Mouse (Mus musculus) hematopoietic stem cell, adult 5-6 weeks (primary cell): ENCODE measurements around the gene Mettl24. TPM values are rescaled to one million over a fixed set of nuclear protein-coding genes. Genes with fewer than 3 reads are reported as not detected.
"Not testable (repeated sequence)": the region's sequence is repeated elsewhere in the genome, so short reads cannot be mapped to it uniquely, and the experiment has no call there.

Experiments
- ATAC-seq, 2 experiments: fragments of 125-278 bp in 1 of 2; replicated peaks in 1 of 2; 2 replicates each; pipeline ENCODE4 v1.8.0; 2016 to 2017; ENCODE audit warnings: inconsistent platforms in 2 of 2, mild to moderate bottlenecking in 2 of 2, moderate number of reproducible peaks in 2 of 2, low read depth in 1 of 2, moderate TSS enrichment in 1 of 2; ENCODE audit not compliant: low FRiP score in 2 of 2, poor library complexity in 2 of 2, severe bottlenecking in 2 of 2, insufficient read depth in 1 of 2, low TSS enrichment in 1 of 2
- total RNA-seq: library from RNA; stranded (forward); fragments of 172-1452, 232-1000 nt; gene quantifications from 2 replicates; pipeline ENCODE4 v1.2.3, GENCODE M21; 2017

The Mettl24 gene
- total RNA-seq, 1 experiment from 2014 or later, result not detected

DNA sequence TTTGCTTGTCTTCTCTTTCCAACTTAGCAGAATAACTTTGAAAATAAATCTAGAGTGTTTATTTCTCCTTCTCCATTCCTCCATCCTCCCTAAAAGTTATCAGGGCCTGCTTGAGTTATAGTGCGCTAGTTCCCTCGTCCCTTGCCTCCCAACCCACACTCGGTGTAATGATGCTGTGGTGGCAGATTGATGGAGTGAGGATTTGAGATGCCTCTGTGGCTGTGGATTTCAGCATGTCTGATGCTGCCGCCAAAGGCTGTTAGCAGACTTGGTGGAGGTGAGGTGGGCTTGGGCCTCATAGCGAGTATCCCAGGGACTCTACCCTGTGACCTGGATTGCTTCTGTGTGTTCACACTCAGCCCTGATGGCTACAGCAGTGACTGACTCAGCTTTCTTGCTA lies 37.8 kb downstream of the Mettl24 start:
- no peak for ATAC-seq

DNA sequence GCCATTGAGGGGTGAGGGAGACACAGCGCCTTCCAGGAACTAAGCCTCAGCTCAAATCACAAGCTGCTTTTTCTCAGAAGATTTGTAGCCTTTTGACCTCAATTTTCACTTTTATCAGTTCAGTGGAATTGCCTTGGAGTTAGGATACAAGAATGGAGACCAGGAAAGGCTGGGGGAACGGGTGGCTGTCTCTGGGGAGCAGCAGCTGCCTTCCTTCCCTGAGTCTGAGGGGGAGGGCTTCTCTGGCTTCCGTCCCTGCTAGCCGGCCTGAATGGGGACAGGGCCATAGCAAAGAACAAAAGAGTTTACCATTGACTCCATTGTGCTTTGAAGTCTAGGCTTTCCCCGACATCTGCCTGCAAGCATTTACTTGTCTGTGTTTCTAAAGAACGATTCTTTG lies 41.3 kb downstream of the Mettl24 start:
- no peak for ATAC-seq

DNA sequence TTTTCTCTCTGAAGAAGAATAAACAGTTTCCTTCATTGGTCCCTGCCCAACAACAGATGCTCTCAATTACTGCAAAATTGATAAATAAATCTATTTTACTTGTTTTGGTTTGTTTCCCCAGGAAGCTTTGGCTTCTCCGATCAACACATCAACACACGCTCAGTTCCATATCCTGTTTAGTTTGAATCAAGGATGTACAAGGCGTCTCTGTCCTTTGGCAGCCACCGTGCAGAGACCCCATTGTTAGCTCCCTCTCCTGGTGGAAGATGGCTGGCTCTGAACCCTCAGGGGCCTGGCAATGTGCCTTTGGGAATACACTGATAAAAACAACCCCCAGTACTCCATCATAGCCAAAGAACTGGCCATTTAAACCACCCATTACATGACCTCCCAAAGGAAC lies 42.0 kb downstream of the Mettl24 start:
- ATAC-seq, result no peak

DNA sequence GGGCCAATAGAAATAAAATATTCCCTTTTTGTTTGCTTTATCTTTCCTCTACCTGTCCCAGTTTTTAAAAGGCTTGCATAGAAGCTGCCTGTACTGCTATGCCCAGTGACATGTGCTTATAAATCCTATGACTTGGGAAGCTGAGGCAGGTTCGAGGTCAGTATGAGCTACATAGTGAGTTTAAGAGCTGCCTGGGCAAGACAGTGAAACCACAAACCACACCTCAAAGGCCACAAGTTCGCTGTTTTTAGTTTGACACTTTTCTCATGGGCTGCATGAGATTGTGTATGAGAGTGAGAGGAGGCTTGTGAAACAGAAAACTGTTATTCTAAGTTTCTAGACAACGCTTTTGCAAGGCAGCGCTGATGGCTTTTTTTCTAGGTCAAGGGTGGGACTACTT lies 42.4 kb downstream of the Mettl24 start:
- no peak for ATAC-seq

DNA sequence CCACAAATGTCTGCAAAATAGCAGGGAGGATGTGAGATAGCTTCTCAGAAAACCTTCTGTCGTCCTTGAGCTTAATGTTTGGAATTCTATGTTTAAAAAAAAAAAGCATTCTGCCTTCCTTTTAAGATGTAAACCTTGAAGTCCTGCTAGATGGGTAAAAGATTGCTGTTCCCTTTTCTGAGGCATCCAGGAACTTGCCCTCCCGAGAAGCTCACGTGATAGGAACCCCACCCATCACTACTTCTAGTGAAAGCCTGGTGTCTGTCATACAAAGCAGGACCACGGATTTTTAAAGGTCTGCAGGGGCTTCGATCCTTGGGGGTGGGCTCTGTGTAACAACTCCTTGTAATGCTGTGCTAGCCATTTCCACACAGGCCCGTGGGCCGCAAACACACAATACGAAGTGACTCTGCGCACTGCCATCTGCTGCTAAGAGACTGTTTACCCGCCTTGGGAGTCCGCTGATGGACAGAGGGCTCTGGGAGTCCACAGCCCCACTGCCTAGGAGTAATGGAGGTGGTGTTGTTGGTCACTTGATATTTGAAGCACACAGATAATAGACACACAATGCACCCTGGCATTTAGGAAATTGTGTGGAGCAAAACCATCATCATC lies 43.3 kb downstream of the Mettl24 start:
- no peak for ATAC-seq

DNA sequence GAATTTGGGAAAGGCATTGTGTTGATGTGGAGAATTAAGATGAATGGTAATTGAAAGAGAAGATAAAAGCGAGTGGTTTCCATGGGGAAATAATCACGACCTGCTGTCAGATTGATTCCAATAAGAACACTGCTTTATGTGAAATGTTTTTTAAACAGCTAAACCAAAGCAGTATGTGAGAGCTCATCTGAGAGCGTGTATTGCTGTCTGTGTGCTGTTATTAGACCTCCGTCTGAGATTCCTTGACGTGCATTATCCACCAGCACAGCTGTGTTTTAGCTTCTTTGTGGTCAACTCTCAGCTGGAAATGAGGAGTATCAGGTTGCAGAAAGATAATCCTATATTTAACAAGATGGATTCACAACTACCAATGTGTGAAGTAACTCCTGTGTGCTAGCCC lies 43.9 kb downstream of the Mettl24 start:
- ATAC-seq, result no peak

DNA sequence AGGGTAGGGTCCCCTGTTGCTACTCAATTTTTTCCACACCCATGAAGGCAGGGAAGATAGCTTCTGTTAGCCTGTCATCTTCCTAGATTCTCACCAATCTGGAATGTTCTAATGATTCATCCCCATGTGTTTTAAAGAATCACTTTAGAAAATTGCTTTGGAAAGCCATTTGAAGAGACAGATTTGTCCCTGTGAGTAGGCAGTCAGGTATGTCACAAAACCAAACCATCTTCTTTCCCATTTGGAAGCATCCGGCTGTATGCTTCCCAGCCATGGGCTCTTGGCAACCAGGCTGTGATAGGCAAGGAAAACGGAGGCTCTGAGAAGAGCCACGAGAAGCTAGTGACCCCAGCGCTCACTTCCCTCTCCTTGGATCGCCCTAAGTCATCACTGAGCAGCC lies 47.1 kb downstream of the Mettl24 start:
- ATAC-seq, result no peak

DNA sequence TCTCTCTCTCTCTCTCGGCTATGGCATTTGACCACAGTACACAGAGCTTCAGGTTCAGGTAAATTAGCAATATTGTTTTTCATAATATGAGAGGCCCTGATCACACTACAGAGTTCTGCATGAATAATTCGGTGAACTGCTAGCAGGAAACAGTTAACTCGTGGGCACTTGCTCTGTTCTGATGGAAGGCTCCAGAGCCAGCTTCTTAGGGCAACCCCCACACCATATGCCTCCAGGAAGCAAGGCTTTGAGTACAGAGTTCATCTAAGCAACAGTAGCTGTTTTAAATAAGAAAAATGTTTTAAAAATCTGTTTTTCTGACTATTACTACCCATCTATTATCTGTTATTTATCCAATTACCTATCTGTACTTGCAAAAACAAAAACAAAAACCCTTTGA lies 50.2 kb downstream of the Mettl24 start:
- ATAC-seq, result no peak

DNA sequence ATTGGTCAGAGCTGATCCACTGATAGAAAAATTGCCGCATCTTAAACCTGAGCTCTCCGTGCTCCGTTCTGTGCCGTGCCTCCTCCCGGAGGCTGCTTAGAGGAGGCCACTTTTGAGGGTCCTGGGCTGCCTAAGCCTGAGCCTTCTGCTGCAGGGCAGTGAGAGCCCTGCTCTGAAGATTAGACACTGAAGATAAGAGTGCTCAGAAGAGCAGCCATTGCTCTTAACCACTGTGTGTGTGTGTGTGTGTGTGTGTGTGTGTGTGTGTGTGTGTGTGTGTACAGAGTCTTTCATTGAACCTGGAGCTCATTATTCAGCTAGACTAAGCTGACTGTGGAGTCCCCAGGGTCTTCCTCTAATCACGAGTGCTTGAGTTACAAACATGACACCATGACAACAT lies 53.1 kb downstream of the Mettl24 start:
- ATAC-seq, result no peak

DNA sequence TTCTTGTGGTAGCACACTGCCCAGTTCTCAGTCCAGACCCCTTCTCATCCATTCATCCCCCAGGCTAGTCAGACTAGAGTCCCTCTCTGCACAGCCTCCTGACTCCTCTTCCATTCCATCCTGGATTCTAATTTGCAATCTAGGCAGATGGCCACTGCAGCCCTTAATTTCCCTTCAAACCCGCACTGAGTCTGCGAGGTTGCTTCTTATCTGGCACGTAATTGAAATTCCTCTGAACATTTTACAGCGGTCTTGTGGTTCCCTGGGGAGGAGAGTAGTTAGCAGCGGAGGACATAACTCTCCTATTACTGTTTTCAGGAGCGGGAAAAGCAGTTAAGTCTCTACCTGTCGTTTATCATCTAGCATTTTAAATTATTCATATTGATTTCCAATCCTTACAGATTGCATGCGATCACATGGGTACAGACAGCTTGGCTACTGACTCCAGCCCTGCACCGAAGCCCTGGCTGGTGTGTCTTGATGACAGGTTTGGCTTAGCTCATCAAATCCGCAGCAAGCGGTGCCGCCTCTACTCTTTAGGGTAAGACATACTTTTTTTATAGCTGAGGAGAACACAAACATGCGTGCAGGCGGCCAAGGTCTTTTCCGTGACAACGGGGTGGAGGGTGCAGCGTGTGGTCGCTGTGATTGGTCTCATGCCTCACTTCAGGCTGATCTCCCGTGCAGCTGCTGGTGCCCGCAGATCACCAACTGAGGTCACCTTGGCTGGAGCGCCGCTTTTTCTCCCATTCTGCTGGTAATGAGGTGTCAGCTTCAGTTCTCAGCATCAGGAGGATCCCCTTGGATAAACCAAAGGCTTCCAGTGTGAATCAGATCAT lies 54.4 kb downstream of the Mettl24 start:
- ATAC-seq, result no peak

DNA sequence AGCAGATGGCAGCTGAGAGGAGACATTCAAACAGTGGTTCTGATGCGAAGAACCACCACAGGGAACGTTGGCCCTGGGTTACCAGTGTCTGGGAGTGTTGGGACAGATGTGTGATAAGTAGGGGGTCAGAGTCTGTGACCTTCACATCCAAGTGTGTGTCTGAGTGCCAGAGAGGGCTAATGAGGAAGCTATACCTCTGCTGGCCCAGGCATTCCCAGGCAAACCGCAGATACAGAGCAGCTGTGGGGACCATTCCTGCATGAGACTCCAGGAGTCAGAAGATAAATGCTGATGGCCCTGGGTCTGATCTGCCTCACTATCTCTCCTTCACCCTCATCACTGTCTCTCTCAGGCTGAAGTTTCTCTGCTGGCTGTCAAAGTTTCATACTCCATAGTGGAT lies 57.6 kb downstream of the Mettl24 start:
- ATAC-seq, result no peak

DNA sequence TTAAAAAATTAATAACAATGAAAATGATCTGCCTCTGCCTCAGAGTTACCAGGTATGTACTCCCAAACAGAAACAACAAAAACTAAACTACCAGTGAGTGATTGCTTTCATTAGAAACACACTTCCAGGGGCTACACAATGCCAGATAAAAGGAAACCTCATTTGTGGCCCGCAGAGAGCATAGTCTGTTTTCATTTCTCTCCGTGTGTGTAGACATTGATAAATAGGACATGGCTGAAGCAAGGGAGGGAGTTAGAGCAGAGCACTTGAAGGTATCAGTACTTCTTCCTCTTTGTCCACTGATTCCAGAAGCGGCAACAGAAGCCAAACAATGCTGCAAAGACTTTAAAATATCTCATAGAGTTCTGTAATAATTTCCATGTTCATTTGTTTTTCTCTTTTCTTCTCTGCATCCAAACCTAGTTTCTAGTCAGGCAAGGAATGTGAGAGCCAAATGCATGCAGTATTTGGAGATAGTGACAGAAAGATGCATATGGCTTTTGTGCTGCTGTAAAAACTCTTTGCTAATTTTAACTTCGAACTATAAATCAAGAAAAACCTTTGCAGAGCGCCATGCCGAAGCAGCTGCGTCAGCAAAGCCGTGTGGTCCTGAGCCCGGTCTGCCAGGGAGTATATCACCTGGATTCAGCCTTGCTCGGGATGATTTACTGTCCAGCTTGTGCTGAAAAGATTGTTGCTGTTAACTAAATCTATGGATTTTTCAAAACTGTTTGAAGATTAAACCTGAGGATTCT lies 67.4 kb downstream of the Mettl24 start:
- ATAC-seq, result no peak

DNA sequence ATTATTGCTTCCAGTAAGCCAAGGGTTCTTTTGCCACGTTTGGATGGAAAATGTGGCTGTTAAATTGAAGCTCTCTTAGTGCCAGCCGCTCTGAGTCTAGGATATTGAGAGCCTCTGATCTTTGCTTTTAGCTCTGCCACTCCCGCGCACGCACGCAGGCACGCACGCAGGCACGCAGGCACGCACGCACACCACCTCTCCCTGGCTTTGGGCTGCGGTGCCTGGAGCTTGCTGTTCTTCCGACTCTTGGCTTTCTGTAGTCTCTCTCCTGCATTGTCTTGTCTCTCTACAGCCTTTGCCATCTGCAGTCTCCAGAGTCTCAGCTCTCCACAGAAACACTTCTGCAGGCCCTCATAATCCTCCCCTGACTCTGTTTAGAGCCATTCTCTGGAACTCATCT lies 68.1 kb downstream of the Mettl24 start:
- no peak for ATAC-seq

DNA sequence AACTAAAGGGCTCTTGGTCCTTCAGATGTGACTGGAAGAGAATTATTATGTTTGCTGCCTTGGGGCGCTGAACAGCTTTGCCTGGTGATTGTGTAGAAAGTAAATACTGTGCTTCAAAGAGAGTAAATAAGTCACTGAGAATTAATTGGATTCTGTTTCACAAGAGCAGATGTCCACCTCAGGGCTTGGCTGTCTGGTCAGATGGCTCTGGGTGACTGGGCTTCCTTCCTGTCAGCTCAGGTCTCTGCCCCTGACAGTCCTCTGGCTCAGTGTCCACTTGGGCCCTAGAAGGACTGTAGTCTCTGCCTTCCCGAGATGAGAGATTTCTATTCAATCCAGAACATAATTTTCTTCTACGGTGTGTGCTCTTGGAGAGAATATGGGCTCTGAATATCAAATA lies 70.0 kb downstream of the Mettl24 start:
- no peak for ATAC-seq

DNA sequence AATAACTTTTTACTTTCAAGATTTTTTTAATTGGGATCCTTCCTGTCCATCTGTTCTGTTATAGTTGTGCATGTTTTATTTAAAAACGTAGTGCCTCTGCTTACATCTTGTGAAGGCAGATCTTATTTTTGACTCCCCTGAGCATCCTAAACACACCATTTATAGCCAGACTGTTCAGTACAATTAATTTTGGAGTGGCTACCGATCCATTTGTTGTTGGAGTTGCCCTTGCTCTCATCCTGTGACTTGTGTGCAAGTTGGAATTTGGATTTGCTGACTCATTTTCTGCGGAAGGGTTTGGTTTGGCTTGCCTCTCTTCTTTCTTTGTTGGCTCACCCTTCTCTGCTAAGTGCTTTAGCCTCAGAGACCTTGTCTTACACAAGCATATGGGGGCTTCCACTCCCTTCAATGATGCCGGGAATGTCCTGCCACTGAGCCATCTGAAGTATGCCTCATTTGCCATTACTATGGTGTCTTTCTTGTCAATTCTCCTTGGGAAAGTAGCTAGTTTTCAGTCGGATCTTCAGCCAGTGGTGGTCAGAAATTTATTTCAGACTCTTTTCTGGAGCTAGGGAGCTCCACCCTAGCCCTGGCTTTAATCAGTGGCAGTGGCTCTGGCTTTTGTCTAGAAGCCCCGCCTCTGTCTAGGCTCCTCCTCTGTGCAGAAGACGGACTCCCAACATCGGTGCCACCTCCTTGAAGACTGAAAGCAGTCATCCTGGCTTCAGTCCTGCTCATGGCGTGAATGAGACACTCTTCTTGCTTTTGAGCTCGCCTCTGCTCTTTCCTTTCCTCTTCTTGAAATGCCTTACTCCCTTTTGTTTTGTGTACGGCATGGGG lies 75.3 kb downstream of the Mettl24 start:
- ATAC-seq, result no peak

DNA sequence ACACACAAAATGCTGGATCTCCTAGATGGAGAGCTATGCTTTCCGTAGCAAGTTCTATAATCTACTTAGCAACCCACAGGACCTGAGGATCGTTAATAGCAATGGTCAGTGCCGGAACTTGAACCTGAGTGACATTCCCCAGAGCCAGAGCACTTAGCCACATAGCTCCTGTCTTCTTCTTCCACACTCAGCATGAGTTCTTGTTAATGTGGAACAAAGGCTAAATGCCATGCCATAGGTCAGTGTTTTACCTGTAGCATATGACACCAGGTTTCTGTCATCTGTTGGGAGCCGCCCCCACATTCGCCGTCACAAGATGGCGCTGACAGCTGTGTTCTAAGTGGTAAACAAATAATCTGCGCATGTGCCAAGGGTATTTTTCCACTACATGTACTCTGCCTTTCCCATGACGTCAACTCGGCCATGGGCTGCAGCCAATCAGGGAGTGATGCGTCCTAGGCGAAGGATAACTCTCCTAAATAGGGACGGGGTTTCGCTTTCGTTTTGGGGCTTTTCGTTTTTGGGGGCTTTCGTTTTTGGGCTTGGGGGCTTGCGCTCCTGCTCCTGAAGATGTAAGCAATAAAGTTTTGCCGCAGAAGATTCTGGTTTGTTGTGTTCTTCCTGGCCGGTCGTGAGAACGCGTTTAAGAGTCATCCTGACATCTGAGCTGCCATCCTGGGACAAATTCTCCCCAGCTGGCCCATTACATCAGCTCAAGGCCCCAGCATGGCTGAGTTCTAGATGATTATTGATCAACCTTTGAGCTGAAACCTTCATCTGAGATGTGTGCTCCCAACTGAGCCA lies 76.5 kb downstream of the Mettl24 start:
- not testable (repeated sequence) for ATAC-seq
